Mouse (Mus musculus) forebrain, embryonic 12.5 days (tissue): Measurements from ENCODE around the gene Abca7. TPM values are rescaled to one million over a fixed set of nuclear protein-coding genes. Genes with fewer than 3 reads are reported as not detected.
"Not testable (repeated sequence)": the region's sequence is repeated elsewhere in the genome, so short reads cannot be mapped to it uniquely, and the experiment has no call there.

Experiments used
- ATAC-seq: fragments of 200-750 bp; cut with Nextera tagmentation; 2 replicates; pipeline ENCODE4 v1.8.0; 2017; ENCODE audit warnings: moderate TSS enrichment; ENCODE audit not compliant: low FRiP score
- H3K27ac ChIP-seq: fragments of 300-500 bp; sonication (generic); 2 replicates; pipeline ENCODE4 v1.5.1; 2016; ENCODE audit warnings: mild to moderate bottlenecking
- H3K27me3 ChIP-seq: fragments of 300-500 bp; sonication (generic); 2 replicates; pipeline ENCODE4 v1.6.1; 2016; ENCODE audit warnings: mild to moderate bottlenecking
- H3K36me3 ChIP-seq: fragments of 300-500 bp; sonication (generic); replicated peaks from 2 replicates; pipeline ENCODE4 v1.6.1; 2016; ENCODE audit warnings: mild to moderate bottlenecking
- H3K4me1 ChIP-seq: fragments of 300-500 bp; sonication (generic); 2 replicates; pipeline ENCODE4 v1.6.1; 2016
- H3K4me2 ChIP-seq: fragments of 300-500 bp; sonication (generic); 2 replicates; pipeline ENCODE4 v1.6.1; 2016; ENCODE audit warnings: mild to moderate bottlenecking, moderate library complexity
- H3K4me3 ChIP-seq: fragments of 300-500 bp; sonication (generic); replicated peaks from 2 replicates; pipeline ENCODE4 v1.5.1; 2016; ENCODE audit warnings: mild to moderate bottlenecking
- H3K9ac ChIP-seq: fragments of 300-500 bp; sonication (generic); 2 replicates; pipeline ENCODE4 v1.6.1; 2016; ENCODE audit warnings: mild to moderate bottlenecking
- H3K9me3 ChIP-seq: fragments of 300-500 bp; sonication (generic); 2 replicates; pipeline ENCODE4 v1.6.1; 2016
- WGBS: fragments of 180-500 bp; shearing (Covaris S2); methylation state at CpG from one replicate; pipeline ENCODE4 v1.1.7; 2016; 5-methylcytosine and 5-hydroxymethylcytosine counted together
- polyA plus RNA-seq: library from polyadenylated mRNA; unstranded; fragments of >200 nt; fragmentation: Nextera tagmentation; extraction: Ambion mirVana; gene quantifications from 2 replicates; pipeline ENCODE4 v1.2.1, GENCODE M21; 2016

Abca7 gene
- polyA plus RNA-seq: 5.8 and 5.9 TPM in 2 replicates

- under 1% methylated on average over 34 of the region's 34 CpGs for WGBS
- peak; percentile 90 for ATAC-seq
- peak within 1 kb of the TSS; percentile 47 for H3K4me3 ChIP-seq
- peak within 1 kb of the TSS; percentile 50 for H3K9ac ChIP-seq
- H3K4me1 ChIP-seq: peaks cover 21% of the 10 kb centered on the region
- H3K27me3 ChIP-seq: peaks cover 36% of the 10 kb centered on the region
- no peaks in the 10 kb centered on the region for H3K36me3 ChIP-seq
- peak within 1 kb of the TSS; percentile 67 for H3K27ac ChIP-seq
- peak within 1 kb of the TSS; percentile 76 for H3K4me2 ChIP-seq
- peaks cover 3% of the 10 kb centered on the region; the same call in 1 of the 2 replicates for H3K9me3 ChIP-seq
These were observed at the start of gene Abca7 for GRCm38 (mm10) chr10:79996272-79997033. TSS of gene Abca7 (plus strand) at chr10:79996494.

- Histone ChIP-seq H3K9me3 (no peaks in the 10 kb centered on the region), H3K27ac (peak overlapping the region; percentile 36; the same call in 1 of the 2 replicates), H3K9ac (no peak overlapping the region; the same call in 1 of the 2 replicates), H3K4me3 (no peak overlapping the region), H3K4me2 (peak overlapping the region; percentile 6; the same call in 1 of the 2 replicates), H3K27me3 (no peaks in the 10 kb centered on the region), H3K4me1 (peaks cover 31% of the 10 kb centered on the region), H3K36me3 (peaks cover 39% of the 10 kb centered on the region)
- no peak for ATAC-seq
- WGBS: 15% methylated on average over 7 of the region's 7 CpGs
These were observed 49.5 kb upstream of the Abca7 start for GRCm38 (mm10) chr10:79946752-79947322.

- no peak overlapping the region for H3K4me2 ChIP-seq
- no peak for ATAC-seq
These were observed 48.8 kb upstream of the Abca7 start for GRCm38 (mm10) chr10:79947502-79947901.

GRCm38 (mm10) chr10:79949873-79950272 lies 46.4 kb upstream of the Abca7 start:
- 95% methylated on average over 4 of the region's 4 CpGs for WGBS
- ATAC-seq: no peak
- no peak overlapping the region for H3K4me2 ChIP-seq
- peaks cover 23% of the 10 kb centered on the region for H3K4me1 ChIP-seq
- H3K27me3 ChIP-seq: no peaks in the 10 kb centered on the region
- peaks cover 42% of the 10 kb centered on the region for H3K36me3 ChIP-seq
- no peak overlapping the region for H3K9ac ChIP-seq
- no peaks in the 10 kb centered on the region for H3K9me3 ChIP-seq
- H3K27ac ChIP-seq: no peak overlapping the region
- H3K4me3 ChIP-seq: no peak overlapping the region

More at GRCm38 (mm10) chr10:79947502-79947901, 48.8 kb upstream of the Abca7 start:
- no peaks in the 10 kb centered on the region for H3K27me3 ChIP-seq
- no peaks in the 10 kb centered on the region for H3K9me3 ChIP-seq
- H3K36me3 ChIP-seq: peaks cover 35% of the 10 kb centered on the region
- H3K9ac ChIP-seq: no peak overlapping the region
- peaks cover 31% of the 10 kb centered on the region for H3K4me1 ChIP-seq
- no peak overlapping the region for H3K4me3 ChIP-seq
- WGBS: 79% methylated on average over 6 of the region's 6 CpGs
- H3K27ac ChIP-seq: no peak overlapping the region

- Histone ChIP-seq H3K9me3 (no peaks in the 10 kb centered on the region), H3K4me2 (no peak overlapping the region), H3K27ac (no peak overlapping the region), H3K27me3 (no peaks in the 10 kb centered on the region), H3K36me3 (peaks cover 42% of the 10 kb centered on the region), H3K4me1 (peaks cover 15% of the 10 kb centered on the region), H3K4me3 (no peak overlapping the region), H3K9ac (no peak overlapping the region)
- 89% methylated on average over 18 of the region's 18 CpGs for WGBS
- ATAC-seq: no peak
These were observed 45.6 kb upstream of the Abca7 start for GRCm38 (mm10) chr10:79950661-79951060.

GRCm38 (mm10) chr10:79953946-79954345 lies 42.3 kb upstream of the Abca7 start:
- no peak overlapping the region for H3K9ac ChIP-seq
- no peaks in the 10 kb centered on the region for H3K9me3 ChIP-seq
- no peak overlapping the region for H3K4me3 ChIP-seq
- ATAC-seq: no peak
- no peak overlapping the region for H3K27ac ChIP-seq
- H3K36me3 ChIP-seq: peaks cover 35% of the 10 kb centered on the region
- peaks cover 7% of the 10 kb centered on the region for H3K4me1 ChIP-seq
- 87% methylated on average over 6 of the region's 6 CpGs for WGBS
- H3K27me3 ChIP-seq: peaks cover 5% of the 10 kb centered on the region; the same call in 1 of the 2 replicates
- H3K4me2 ChIP-seq: no peak overlapping the region

- H3K4me3 ChIP-seq: no peak overlapping the region
- no peak overlapping the region for H3K4me2 ChIP-seq
- H3K9ac ChIP-seq: 0 out of 2 replicates have a peak overlapping the region, but pooled peaks have one; percentile 21
- no peak for ATAC-seq
- 83% methylated on average over 9 of the region's 9 CpGs for WGBS
- peaks cover 21% of the 10 kb centered on the region for H3K36me3 ChIP-seq
- H3K4me1 ChIP-seq: peaks cover 10% of the 10 kb centered on the region
- peaks cover 5% of the 10 kb centered on the region; the same call in 1 of the 2 replicates for H3K27me3 ChIP-seq
- H3K9me3 ChIP-seq: no peaks in the 10 kb centered on the region
- H3K27ac ChIP-seq: no peak overlapping the region
These were observed 40.6 kb upstream of the Abca7 start for GRCm38 (mm10) chr10:79955691-79956090.

- peaks cover 16% of the 10 kb centered on the region for H3K4me1 ChIP-seq
- no peak overlapping the region for H3K27ac ChIP-seq
- H3K27me3 ChIP-seq: peaks cover 5% of the 10 kb centered on the region; the same call in 1 of the 2 replicates
- no peak overlapping the region for H3K4me3 ChIP-seq
- 16% methylated on average over 4 of the region's 4 CpGs for WGBS
- peaks cover 15% of the 10 kb centered on the region for H3K36me3 ChIP-seq
- ATAC-seq: no peak
- H3K9ac ChIP-seq: no peak overlapping the region
- no peaks in the 10 kb centered on the region for H3K9me3 ChIP-seq
- no peak overlapping the region for H3K4me2 ChIP-seq
These were observed 39.6 kb upstream of the Abca7 start for GRCm38 (mm10) chr10:79956643-79957154.

- peaks cover 19% of the 10 kb centered on the region for H3K36me3 ChIP-seq
- no peaks in the 10 kb centered on the region for H3K9me3 ChIP-seq
- 17% methylated on average over 21 of the region's 21 CpGs for WGBS
- H3K4me3 ChIP-seq: no peak overlapping the region
- peaks cover 16% of the 10 kb centered on the region for H3K4me1 ChIP-seq
- ATAC-seq: no peak
- no peak overlapping the region for H3K9ac ChIP-seq
- H3K4me2 ChIP-seq: peak overlapping the region; percentile 27; the same call in 1 of the 2 replicates
- peaks cover 5% of the 10 kb centered on the region; the same call in 1 of the 2 replicates for H3K27me3 ChIP-seq
- peak overlapping the region; percentile 20; the same call in 1 of the 2 replicates for H3K27ac ChIP-seq
These were observed 38.0 kb upstream of the Abca7 start for GRCm38 (mm10) chr10:79958140-79958816.

GRCm38 (mm10) chr10:79959412-79959811 lies 36.9 kb upstream of the Abca7 start:
- H3K36me3 ChIP-seq: peaks cover 30% of the 10 kb centered on the region
- 40% methylated on average over 10 of the region's 10 CpGs for whole genome bisulfite sequencing
- H3K4me1 ChIP-seq: peaks cover 16% of the 10 kb centered on the region
- H3K4me2 ChIP-seq: peak overlapping the region; percentile 80
- H3K27ac ChIP-seq, H3K27me3 ChIP-seq, H3K9me3 ChIP-seq, H3K9ac ChIP-seq, ATAC-seq: not testable (repeated sequence)
- peak overlapping the region; percentile 89 for H3K4me3 ChIP-seq

GRCm38 (mm10) chr10:79959847-79960601 lies 36.3 kb upstream of the Abca7 start, which contains the start of gene Wdr18:
TSS of gene Wdr18 (plus strand) at chr10:79960152.
- Histone ChIP-seq H3K27me3 (peaks cover 5% of the 10 kb centered on the region; the same call in 1 of the 2 replicates), H3K4me2 (peak within 1 kb of the TSS; percentile 80), H3K4me1 (peaks cover 16% of the 10 kb centered on the region), H3K4me3 (peak within 1 kb of the TSS; percentile 89), H3K27ac (peak within 1 kb of the TSS; percentile 38), H3K9me3 (no peaks in the 10 kb centered on the region), H3K36me3 (peaks cover 36% of the 10 kb centered on the region), H3K9ac (peak within 1 kb of the TSS; percentile 81)
- WGBS: under 1% methylated on average over 61 of the region's 61 CpGs
- peak; percentile 95 for ATAC-seq
